Mouse (Mus musculus): ENCODE results near the gene Cfap58. TPM values are rescaled to one million over a fixed set of nuclear protein-coding genes. Genes with fewer than 3 reads are reported as not detected.

The Cfap58 gene
- polyA plus RNA-seq, 1 experiment from 2014 or later: not detected

DNA sequence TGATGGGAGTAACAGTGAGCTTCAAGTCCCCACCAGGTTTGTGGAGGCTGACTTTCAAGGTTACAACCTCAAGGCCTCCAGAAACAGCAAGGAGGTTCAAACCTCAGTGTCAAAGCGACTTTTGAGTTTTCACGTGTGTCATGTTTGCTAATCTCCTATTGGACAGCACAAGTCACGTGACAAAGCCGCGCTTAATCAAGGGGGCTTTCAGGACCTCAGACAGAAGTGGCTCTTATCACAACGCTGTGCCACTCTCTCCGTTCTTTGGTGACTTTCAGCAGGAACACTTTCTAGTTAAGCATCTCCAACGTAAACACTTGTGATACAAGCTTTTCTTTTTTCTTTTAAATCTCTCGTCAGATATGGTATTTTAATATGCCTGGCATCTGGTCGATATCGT lies 64.3 kb downstream of the Cfap58 start:
- Histone ChIP-seq H3K4me3 (no peak overlapping the region), H3K4me1 (peaks cover 20% of the 10 kb centered on the region), H3K9me3 (replicated peaks) (no peaks in the 10 kb centered on the region), H3K27ac (no peak overlapping the region), H3K27me3 (ENCODE audit: low read depth, poor library complexity, severe bottlenecking) (no peaks in the 10 kb centered on the region), H3K36me3 (no peaks in the 10 kb centered on the region)
- 93% methylated on average over 11 of the region's 11 CpGs for WGBS
- no peak for DNase-seq (ENCODE audit: low spot score)

- H3K27me3 ChIP-seq (ENCODE audit: low read depth, poor library complexity, severe bottlenecking): no peaks in the 10 kb centered on the region
- H3K27ac ChIP-seq: peak overlapping the region; percentile 36; the same call in 1 of the 2 replicates
- H3K4me3 ChIP-seq: no peak overlapping the region
- peaks cover 16% of the 10 kb centered on the region for H3K4me1 ChIP-seq
- DNase-seq (ENCODE audit: low spot score): peak; percentile 37
- no peaks in the 10 kb centered on the region for H3K9me3 ChIP-seq (replicated peaks)
- H3K36me3 ChIP-seq: no peaks in the 10 kb centered on the region
- WGBS: 61% methylated on average over 12 of the region's 12 CpGs
Measured at GRCm38 (mm10) chr19:48008771-48009413, 71.4 kb downstream of the Cfap58 start.

- no peaks in the 10 kb centered on the region for H3K36me3 ChIP-seq
- peaks cover 16% of the 10 kb centered on the region for H3K4me1 ChIP-seq
- H3K9me3 ChIP-seq (replicated peaks): no peaks in the 10 kb centered on the region
- H3K27me3 ChIP-seq (ENCODE audit: low read depth, poor library complexity, severe bottlenecking): no peaks in the 10 kb centered on the region
- H3K4me3 ChIP-seq: no peak overlapping the region
- 89% methylated on average over 15 of the region's 15 CpGs for WGBS
- 0 out of 2 replicates have a peak overlapping the region, but pooled peaks have one; percentile 21 for H3K27ac ChIP-seq
- no peak for DNase-seq (ENCODE audit: low spot score)
Measured at GRCm38 (mm10) chr19:48009586-48010331, 72.3 kb downstream of the Cfap58 start.

DNA sequence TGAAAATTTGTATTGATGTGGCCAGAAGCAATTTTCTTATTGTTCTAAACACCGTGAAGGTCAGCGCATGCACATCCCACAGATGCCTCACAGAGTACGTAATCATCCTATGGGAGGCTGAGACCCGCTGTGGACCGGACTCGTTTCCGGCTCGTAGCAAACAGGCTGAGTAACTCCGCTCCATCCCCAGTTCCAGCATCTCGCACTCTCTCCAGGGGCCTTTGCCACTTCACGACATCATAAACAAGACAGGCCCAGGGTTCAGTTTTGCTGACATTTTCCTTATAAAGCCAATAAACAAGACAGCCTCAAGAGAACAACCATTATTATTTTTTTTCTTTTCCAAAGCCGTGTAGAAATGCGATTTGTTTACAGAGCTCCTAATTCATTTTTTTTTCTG lies 82.6 kb downstream of the Cfap58 start:
- no peak for DNase-seq (ENCODE audit: low spot score)
- no peaks in the 10 kb centered on the region for H3K9me3 ChIP-seq (replicated peaks)
- H3K27ac ChIP-seq: no peak overlapping the region
- no peaks in the 10 kb centered on the region for H3K4me1 ChIP-seq
- no peaks in the 10 kb centered on the region for H3K36me3 ChIP-seq
- no peaks in the 10 kb centered on the region for H3K27me3 ChIP-seq (ENCODE audit: low read depth, poor library complexity, severe bottlenecking)
- 69% methylated on average over 13 of the region's 13 CpGs for WGBS
- H3K4me3 ChIP-seq: no peak overlapping the region

GRCm38 (mm10) chr19:48021435-48021834 lies 84.0 kb downstream of the Cfap58 start:
- no peak for DNase-seq (ENCODE audit: low spot score)
- WGBS: 91% methylated on average over 15 of the region's 15 CpGs
- Histone ChIP-seq H3K27ac (no peak overlapping the region), H3K4me1 (no peaks in the 10 kb centered on the region), H3K27me3 (ENCODE audit: low read depth, poor library complexity, severe bottlenecking) (no peaks in the 10 kb centered on the region), H3K9me3 (replicated peaks) (no peaks in the 10 kb centered on the region), H3K36me3 (no peaks in the 10 kb centered on the region), H3K4me3 (no peak overlapping the region)

DNA sequence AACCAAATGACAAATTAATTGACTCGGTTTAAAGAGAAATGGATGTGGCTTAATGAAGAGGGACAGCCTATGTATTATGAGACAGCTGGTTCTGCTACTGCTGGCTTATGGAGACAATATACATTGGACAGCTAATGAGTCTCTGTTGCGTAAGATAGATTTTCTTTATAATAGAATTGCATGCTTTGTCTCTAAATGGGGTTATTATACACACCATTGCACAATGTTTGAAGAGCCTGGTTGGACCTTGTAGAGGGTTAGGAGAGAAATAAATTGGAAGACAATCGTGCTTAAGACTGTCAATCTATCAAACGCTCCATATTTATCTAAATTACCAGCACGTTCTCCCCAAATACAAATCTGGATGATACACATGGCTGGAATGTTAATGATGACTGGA lies 85.3 kb downstream of the Cfap58 start:
- no peaks in the 10 kb centered on the region for H3K27me3 ChIP-seq (ENCODE audit: low read depth, poor library complexity, severe bottlenecking)
- WGBS: 92% methylated on average over 5 of the region's 5 CpGs
- H3K4me3 ChIP-seq: no peak overlapping the region
- no peak for DNase-seq (ENCODE audit: low spot score)
- no peaks in the 10 kb centered on the region for H3K36me3 ChIP-seq
- no peak overlapping the region for H3K27ac ChIP-seq
- H3K9me3 ChIP-seq (replicated peaks): no peaks in the 10 kb centered on the region
- H3K4me1 ChIP-seq: no peaks in the 10 kb centered on the region

- no peaks in the 10 kb centered on the region for H3K9me3 ChIP-seq (replicated peaks)
- no peak overlapping the region for H3K4me3 ChIP-seq
- H3K27ac ChIP-seq: no peak overlapping the region
- no peak for DNase-seq (ENCODE audit: low spot score)
- 93% methylated on average over 10 of the region's 10 CpGs for WGBS
- H3K27me3 ChIP-seq (ENCODE audit: low read depth, poor library complexity, severe bottlenecking): no peaks in the 10 kb centered on the region
- H3K4me1 ChIP-seq: no peaks in the 10 kb centered on the region
- H3K36me3 ChIP-seq: no peaks in the 10 kb centered on the region
Measured at GRCm38 (mm10) chr19:48023726-48024125, 86.3 kb downstream of the Cfap58 start.

DNA sequence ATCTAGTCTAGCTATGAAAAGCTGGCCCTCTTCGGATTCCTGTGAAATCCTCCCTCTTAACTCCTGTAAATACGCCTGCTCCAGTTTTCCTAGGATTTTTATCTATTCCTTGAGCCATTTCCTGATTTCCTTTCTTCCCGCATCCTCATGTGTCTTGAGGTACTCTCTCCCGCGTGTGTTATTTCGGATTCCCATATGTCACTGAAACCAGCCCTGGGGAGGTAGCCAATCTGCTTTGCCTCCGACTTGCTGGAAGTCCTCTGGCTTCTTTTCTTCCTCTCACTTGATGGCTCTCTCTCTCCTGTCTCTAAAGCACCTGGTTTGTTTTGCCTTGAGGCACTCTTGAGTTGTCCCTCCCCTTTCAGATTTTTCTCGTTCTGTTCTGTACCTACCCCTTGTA lies 87.9 kb downstream of the Cfap58 start:
- Histone ChIP-seq H3K4me3 (no peak overlapping the region), H3K4me1 (no peaks in the 10 kb centered on the region), H3K9me3 (replicated peaks) (no peaks in the 10 kb centered on the region), H3K36me3 (no peaks in the 10 kb centered on the region), H3K27me3 (ENCODE audit: low read depth, poor library complexity, severe bottlenecking) (no peaks in the 10 kb centered on the region), H3K27ac (no peak overlapping the region)
- WGBS: 87% methylated on average over 8 of the region's 8 CpGs
- DNase-seq (ENCODE audit: low spot score): no peak

GRCm38 (mm10) chr19:48026882-48027281 lies 89.4 kb downstream of the Cfap58 start:
- Histone ChIP-seq H3K4me3 (no peak overlapping the region), H3K27ac (no peak overlapping the region), H3K36me3 (no peaks in the 10 kb centered on the region), H3K4me1 (no peaks in the 10 kb centered on the region), H3K9me3 (replicated peaks) (no peaks in the 10 kb centered on the region), H3K27me3 (ENCODE audit: low read depth, poor library complexity, severe bottlenecking) (no peaks in the 10 kb centered on the region)
- no peak for DNase-seq (ENCODE audit: low spot score)
- WGBS: 80% methylated on average over 2 of the region's 2 CpGs

DNA sequence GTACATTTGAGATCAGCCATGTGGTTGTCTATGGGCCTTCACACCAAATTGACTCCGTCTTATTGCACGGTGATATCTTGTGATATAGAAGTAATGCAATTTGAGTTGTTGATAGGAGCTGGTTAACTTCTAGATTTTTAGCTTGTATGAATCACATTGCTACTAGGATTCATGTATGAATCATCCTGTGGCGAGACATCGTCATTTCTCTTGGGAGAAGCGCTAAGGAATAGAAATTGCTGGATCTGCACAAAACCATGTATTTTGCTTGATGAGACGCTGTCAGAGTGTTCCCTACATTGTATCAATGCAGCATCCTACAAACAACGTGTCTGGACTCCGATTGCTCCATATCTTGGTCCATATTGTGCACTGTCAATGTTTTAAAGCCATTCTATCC lies 102.1 kb downstream of the Cfap58 start:
- Histone ChIP-seq H3K9me3 (replicated peaks) (no peaks in the 10 kb centered on the region), H3K4me1 (no peaks in the 10 kb centered on the region), H3K27ac (no peak overlapping the region), H3K36me3 (no peaks in the 10 kb centered on the region), H3K4me3 (no peak overlapping the region), H3K27me3 (ENCODE audit: low read depth, poor library complexity, severe bottlenecking) (no peaks in the 10 kb centered on the region)
- WGBS: 94% methylated on average over 8 of the region's 8 CpGs
- DNase-seq (ENCODE audit: low spot score): no peak

GRCm38 (mm10) chr19:48047315-48047714 lies 109.8 kb downstream of the Cfap58 start:
- DNase-seq (ENCODE audit: low spot score): no peak
- H3K27ac ChIP-seq: no peak overlapping the region
- H3K4me1 ChIP-seq: peaks cover 28% of the 10 kb centered on the region
- WGBS: 85% methylated on average over 7 of the region's 7 CpGs
- no peaks in the 10 kb centered on the region for H3K9me3 ChIP-seq (replicated peaks)
- H3K36me3 ChIP-seq: no peaks in the 10 kb centered on the region
- H3K4me3 ChIP-seq: no peak overlapping the region
- H3K27me3 ChIP-seq (ENCODE audit: low read depth, poor library complexity, severe bottlenecking): no peaks in the 10 kb centered on the region; the same call in 1 of the 2 replicates

DNA sequence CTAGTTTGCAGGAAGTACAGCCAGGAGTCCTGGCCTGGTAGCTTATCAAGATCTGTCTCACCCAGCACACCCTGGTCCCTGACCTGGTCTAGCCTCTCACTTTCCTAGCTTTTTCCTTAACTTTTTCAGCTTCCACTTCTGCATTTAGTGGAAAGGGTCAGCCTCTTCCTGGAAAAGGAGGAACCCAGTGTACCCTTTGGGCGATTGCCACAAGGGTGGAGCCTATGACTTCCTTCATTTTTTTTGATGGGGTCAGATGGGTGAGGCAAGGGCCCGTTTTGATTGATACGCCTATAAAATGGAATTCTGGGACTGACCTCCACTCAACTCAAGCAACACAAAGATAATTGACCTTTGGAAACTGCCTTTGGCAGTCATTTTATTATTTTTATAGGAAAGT lies 111.9 kb downstream of the Cfap58 start:
- H3K9me3 ChIP-seq (replicated peaks): no peaks in the 10 kb centered on the region
- H3K4me1 ChIP-seq: peaks cover 28% of the 10 kb centered on the region
- DNase-seq (ENCODE audit: low spot score): no peak
- H3K27ac ChIP-seq: no peak overlapping the region
- 64% methylated on average over 3 of the region's 3 CpGs for WGBS
- H3K27me3 ChIP-seq (ENCODE audit: low read depth, poor library complexity, severe bottlenecking): no peaks in the 10 kb centered on the region; the same call in 1 of the 2 replicates
- H3K36me3 ChIP-seq: no peaks in the 10 kb centered on the region
- no peak overlapping the region for H3K4me3 ChIP-seq

- Histone ChIP-seq H3K4me3 (no peak overlapping the region), H3K27me3 (ENCODE audit: low read depth, poor library complexity, severe bottlenecking) (no peaks in the 10 kb centered on the region), H3K9me3 (replicated peaks) (no peaks in the 10 kb centered on the region), H3K36me3 (no peaks in the 10 kb centered on the region), H3K4me1 (peaks cover 14% of the 10 kb centered on the region), H3K27ac (no peak overlapping the region)
- DNase-seq (ENCODE audit: low spot score): no peak
- 54% methylated on average over 2 of the region's 2 CpGs for WGBS
Measured at GRCm38 (mm10) chr19:48063289-48063688, 125.8 kb downstream of the Cfap58 start.

Measured in limb, embryonic 10.5 days (tissue).